Mouse (Mus musculus) MN1 (cell line): Measurements from ENCODE around the gene Gpr156.
"Not testable (repeated sequence)": the region's sequence is repeated elsewhere in the genome, so short reads cannot be mapped to it uniquely, and the experiment has no call there.

ENCODE experiments used
- DNase-seq: peaks from one replicate; pipeline ENCODE4 v3.0.0-alpha.2; 2016; ENCODE audit warnings: low spot score

Gpr156 gene

DNA sequence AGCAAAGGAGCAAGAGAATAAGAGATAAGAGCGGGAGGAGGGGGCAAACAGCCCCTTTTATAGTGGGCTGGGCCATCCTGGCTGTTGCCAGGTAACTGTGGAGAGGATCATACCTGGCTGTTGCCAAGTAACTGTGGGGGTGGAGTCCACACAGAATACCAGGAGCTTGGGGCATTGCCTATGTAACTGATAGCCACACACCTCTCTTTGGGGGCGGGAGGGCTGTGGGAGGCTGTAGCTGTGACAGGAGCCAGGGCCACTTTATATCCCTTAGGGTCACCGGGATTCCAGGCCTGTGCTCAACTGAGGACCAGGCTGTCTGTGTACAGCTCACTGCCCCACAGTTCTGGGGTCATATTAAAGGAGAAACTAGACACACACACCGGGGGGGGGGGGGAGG lies 40.5 kb downstream of the Gpr156 start:
- DNase-seq, result no peak

DNA sequence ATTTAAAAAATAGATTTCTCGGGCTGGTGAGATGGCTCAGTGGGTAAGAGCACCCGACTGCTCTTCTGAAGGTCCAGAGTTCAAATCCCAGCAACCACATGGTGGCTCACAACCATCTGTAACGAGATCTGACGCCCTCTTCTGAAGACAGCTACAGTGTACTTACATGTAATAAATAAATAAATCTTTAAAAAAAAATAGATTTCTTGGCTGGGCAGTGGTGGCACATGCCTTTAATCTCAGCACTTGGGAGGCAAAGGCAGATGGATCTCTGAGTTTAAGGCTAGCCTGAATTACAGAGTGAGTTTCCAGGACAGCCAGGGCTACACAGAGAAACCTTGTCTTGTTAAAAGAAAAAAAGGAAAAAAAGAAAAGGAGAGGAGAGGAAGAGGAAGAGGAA lies 46.4 kb downstream of the Gpr156 start:
- DNase-seq, result not testable (repeated sequence)

DNA sequence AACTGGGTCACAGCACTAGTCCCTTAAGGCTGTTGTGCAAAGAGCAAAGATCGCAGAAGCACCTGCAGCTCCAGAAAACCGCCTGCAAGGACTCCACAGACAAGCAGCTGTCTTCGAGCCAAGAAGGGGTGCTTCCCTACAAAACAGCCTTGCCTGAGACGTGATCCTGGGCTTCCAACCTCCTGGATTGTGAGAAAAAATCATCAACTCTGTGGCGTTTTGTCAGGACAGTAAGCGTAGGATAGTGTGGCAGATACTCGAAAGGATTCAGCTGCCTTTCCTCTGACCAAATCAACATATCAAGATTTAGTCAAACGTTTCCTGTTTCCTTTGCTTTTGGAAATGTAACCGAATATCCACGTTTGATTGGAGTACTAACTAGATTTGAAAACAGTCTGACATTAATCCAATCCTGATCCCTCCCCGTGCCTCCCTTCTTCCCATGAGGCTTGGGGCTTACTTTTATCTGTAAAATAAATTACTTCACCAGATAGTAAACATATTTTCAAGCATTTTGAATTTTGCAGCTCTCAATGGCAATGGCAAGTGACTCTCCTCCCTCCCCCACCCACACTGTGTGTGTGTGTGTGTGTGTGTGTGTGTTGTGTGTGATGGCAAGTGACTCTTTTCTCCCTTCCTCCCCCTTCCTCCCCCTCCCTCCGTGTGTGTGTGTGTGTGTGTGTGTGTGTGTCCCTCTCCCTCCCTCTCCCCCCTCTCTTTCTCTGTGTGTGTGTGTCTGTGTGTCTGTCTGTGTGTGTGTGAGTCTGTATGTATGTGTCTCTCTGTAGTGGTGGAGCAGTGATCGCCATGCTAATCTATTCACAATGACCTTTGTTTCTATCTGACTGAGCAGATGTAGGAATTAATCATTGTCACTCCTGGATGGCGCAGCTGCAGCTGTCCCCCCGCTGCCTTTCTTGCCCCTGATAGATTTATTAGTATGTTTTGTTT lies 47.3 kb downstream of the Gpr156 start:
- DNase-seq, result peak; percentile 20

DNA sequence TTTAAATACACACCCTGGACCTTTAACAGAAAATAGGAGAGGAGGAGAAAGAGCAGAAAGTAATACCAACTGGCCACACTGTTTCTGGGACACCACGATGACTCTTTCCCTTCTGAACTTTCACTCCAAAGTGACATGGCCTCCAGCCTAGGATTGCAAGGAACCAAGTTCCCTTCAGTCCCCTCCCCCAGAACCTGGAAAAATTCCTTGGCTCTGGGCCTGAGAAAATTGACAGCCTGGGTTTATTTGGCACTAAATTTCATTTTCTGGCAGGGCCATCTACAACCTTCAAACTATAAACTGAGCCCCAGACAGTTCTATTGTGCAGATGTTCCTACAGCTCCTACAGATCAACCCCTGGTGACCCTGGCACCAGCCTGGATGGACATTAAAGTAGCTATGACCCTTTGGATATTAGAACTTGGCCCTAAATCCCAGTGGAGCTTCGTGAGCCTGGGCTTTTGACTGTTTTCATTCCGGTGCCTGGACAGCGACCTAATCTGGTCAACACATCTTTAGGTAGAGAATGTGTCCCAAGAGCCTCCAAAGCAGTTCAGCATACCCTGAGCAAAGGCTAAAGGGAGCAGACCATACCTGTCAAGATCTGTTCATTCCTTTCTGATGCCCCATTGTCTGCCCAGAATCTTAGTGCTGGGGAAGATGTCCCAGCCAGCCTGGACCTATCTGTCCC lies 48.2 kb downstream of the Gpr156 start:
- DNase-seq, result peak; percentile 14

DNA sequence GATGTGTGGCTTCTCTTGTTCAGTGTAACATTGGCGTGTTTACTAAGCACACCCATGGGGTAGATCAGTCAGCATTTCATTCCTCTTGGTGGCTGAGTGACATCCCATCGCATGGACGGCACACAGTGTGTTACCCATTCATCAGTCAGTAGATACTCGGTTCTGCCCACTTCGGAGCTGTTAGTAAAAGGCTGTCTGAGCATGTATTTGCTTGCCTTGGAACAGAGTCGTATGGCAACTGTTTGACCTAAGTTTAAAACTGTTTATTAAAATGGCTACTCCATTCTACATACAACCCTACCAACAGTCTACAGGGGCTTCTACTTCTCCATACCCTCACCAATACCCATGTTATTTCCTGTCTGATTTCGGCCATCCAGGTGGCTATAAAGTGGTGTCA lies 50.6 kb downstream of the Gpr156 start:
- DNase-seq, result no peak

DNA sequence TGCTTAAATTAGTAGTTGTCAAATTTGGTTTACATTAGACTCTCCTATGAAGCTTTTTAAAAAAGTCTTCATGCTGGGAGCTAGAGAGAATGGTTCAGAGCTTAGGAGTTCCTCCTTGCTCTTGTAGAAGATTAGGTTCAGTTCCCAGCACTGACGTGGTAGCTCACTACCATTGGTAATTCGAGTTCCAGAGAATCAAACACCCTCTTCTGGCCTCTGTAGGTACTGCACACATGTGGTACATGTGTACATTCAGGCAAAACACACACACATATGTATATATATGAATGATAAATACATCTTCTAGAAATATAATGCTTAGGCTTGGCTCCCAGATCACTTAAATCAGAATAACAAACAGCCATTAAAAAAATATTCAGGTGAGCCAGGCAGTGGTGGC lies 51.1 kb downstream of the Gpr156 start:
- no peak for DNase-seq

DNA sequence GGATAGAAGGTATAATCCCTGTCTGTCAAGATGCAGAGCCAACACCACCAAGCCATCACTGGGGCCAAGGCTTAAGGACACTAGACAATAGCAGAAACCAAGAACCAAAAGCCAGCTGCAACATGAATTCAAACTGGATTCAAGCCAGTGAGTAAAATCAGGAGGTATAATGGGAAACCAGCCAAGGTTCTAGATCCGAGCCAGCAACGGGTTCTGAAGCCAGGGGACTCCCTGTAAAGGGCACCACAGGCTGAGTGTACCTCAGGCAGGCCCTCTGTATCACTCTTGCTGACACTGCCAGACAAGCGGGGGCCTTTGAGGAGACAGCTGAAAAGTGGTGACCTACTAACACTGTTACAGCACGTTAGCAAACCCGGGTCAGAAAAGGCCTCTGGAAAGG lies 55.2 kb downstream of the Gpr156 start:
- DNase-seq, result no peak

DNA sequence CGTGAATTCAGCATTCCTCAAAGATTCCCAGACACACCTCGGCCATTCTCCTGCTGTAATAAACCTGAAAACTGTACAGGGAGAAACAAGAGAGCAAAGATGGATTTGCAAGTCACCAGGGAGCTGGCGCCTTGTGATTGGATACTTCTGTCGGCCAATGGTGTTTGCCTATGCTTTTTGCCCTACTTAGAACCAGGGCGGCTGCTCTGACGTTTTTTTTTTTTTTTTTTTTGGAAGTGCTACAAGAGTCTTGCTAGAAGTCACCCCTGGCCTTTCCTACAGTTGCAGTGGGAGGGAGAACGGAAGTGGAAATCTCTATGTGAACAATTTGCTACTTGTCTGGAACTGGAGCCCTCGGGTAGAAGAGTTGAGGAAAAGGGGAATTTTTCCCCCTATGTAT lies 56.1 kb downstream of the Gpr156 start:
- DNase-seq, result no peak

DNA sequence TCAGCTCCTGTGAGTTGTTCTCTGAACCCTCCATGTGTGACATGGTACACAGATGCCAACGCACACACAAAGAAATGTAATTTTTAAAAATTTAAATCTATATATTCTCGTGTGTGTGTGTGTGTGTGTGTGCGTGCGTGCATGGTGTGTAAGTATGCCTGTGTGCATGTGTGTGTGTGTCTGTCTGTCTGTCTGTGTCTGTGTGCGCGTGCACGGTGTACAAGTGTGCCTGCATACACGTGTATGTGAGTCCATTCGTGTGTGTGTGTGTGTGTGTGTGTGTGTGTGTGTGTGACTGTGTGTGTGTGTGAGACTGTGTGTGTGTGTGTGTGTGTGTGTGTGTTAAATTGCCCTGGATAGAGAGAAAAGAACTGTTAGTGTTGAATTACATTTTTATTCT lies 56.9 kb downstream of the Gpr156 start:
- DNase-seq, result not testable (repeated sequence)

DNA sequence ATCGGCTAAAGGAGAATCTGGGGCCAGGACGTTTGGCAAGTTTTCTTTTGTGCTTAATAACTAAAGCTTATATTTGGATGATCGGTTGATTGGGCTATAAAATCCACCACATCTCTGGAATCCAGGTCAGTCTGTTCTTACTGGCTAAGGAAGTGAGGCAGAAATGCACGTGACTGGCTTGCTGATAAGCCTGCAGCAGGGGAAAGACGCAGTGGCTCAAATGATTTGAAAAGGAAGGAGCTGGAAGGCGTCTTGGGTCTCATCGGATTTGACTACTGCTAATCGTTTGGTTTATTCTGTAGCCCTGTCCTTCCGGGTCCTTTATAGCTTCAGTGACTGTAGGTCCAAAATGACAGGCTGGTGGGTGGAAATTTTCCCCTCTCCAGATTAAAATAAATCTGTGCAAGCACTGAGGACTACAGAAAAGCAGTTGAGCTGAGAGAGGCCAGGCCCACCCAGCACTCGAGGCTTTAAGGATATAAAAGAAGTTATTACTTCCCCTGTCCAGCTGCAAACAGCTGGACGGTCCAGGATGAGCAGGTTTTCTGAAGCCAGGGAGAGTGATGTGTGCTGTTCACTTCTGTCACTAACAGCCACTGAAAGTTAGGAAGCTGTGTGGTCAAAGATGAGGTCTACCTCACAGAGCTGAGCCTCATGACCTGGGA lies 57.7 kb downstream of the Gpr156 start:
- DNase-seq, result no peak

DNA sequence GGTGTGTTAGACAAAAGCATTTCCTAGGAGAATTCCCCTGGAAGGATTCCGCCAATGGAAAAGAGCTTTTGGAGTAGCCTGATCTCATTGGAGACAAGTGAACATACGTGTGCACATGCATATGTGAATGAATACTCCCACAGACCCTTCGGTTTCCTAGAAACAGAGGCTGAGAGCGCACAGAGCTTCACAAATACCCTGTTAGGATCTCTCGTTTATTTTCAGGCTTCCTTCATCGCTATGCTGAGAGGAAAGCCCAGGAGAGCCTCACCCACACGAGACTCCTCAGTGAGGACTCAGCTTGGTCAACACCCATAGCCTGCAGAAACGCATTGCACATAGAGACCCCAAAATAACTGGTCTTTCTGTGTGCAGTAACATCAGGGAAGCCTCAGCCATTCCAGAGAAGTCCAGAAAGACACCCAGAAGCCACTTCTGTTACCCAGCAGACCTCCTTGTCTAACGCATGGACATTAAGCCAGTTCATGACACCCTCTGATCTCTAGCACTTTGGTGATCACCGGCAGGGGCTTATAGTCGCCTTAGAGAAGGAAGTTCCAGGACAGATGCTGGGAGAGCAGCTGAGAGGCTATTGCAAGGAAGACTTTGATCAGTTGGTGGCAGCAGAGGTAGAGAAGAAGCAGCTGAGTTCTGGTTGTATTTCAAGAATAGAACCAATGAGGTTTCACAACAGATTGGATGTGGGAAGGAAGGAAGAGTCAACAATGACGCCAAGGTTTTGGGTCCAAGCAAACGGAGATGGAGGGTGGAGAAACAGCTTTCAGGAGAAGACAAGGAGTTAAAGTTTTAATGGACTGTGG lies 58.4 kb downstream of the Gpr156 start:
- peak; percentile 48 for DNase-seq

DNA sequence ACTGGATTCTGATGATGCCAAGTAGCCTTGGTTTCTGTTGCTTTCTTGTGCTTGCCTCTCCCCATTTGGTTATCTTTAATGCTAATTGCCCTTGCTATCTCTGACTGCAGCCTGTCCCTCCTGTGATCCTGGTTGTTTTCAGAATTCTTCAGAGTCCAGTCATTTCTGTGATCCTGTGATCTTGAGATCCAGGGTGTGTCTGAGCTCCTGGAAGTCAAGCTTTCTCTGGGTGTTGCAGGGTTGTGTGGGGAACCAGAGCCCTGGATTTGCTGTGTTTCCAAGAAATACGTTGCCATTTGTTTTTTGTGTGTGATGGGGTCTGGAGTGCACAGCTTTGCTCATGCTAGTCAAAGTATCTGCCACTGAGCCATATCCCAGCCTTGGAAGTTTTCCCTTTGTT lies 65.6 kb downstream of the Gpr156 start:
- no peak for DNase-seq

DNA sequence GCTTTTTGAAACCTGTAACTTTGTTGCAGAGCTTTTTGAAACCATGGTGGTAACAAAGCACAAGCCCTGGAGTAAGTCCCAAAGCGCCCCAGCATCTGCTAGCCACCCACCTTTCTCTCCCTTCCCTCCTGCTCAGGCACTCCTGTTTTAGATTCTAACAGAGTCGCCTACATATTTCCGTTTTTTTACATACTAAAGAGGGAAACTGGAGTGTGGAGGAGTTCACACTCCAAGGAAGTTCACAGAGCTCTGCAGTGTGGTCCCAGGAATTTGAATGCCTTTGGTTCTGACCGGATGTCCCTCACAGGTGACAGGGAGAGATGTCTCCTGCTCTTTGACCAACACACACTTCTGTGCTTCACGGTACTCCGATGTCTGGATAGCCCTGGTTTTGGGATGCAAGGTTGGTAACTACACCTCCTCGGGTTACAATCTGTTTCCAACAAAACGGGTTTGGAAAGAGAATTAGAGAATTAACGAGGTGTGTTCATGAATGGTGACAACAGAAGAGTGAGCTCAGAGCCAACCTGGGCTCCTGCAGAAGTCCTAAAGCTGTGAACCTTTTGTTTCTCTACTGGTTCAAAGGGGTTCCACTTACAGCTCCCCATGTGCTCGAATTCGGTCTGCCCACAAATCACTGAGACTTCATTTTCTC lies 72.0 kb downstream of the Gpr156 start:
- DNase-seq, result no peak

DNA sequence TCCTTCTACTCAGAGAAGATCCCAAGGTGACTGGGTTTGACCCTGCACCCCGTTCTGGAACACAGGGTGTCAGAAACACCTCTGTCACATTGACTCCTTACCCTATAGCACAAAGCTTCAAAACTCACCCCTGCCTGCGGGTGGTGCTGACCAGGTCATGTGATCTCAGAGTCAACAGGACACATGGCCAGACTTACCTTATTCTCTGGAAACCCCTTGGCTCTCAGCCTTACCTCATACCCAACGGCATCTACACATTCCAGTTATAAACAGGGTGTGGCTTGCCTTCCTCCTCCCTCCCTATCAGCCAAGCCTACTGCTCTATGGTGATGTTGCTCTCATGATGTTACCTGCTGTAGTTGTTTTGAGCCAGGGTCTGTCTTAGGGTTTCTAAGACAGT lies 73.5 kb downstream of the Gpr156 start:
- no peak for DNase-seq

DNA sequence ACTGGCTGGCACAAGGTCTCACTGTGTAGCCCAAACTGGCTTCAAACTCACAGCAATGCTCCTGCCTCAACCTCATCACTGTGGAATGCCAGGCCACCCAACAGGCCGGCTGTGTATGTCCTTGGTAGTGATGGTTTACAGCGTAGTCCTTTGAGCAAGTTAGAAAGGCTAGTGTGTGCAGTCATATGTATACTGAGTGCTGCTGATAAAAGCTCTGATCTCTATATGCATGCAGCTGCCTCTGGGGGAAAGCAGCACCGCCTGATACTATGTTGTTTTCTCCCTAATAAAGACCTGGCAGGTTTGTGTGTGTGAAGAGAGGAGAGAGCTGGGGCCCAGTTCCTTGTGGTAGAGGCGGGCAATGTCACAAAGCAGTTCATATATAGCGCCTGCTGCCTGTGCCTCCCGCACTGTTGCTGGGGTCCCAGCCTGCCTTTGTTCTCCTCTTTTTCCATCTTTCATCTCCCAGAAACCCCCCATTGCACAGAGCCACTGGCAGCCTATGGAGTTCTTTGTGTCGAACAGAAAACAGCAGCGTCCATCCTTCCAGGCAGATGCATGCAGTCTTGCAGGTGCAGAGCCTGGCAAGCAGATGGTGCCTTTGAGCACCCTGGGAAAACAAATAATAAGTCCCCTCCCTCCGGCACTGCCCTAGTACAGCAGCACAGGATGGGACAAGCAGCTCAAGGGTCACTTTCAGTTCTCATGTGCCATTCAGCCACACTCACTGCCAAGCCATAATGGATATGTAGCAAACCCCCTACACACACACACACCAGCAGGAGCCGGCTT lies 74.5 kb downstream of the Gpr156 start:
- DNase-seq, result no peak

DNA sequence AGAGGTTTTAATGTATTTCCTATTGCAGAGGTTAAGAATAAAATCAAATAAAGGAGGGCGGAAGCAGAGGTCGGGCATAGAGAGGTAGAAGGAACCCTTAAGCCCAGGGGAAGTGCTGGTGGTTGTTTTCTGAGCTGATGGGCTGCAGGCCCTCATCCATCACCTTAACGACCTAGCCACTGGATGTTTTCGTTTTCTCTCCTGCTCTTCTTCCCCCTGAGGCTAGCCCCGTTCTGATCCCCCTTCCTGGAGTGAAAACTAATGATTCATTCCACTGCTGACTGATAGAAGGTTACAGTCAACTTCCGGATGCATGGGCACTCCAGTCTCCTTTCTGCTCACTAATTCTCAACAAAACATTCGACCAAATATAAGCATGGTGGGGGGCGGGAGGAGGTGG lies 76.5 kb downstream of the Gpr156 start:
- DNase-seq, result no peak

DNA sequence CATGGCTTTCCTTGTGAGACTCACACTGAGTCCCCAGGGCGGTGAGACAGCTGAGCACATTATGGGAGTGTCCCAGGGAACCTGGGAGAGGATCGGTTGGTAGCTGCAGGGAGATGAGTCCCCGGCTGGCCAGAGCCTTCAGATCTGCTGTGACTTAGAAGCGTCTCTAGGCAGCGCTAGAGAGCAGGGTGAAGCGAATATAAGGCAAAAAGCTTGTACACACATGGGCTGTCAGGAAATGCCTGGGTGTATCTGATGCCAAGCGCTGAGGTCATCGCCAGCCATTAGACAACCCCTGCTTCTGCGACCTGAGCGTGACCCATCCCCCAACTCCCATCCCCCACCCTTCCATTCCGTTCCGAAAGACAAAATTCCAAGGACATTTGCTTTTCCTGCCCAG lies 78.4 kb downstream of the Gpr156 start:
- DNase-seq, result peak; percentile 89

DNA sequence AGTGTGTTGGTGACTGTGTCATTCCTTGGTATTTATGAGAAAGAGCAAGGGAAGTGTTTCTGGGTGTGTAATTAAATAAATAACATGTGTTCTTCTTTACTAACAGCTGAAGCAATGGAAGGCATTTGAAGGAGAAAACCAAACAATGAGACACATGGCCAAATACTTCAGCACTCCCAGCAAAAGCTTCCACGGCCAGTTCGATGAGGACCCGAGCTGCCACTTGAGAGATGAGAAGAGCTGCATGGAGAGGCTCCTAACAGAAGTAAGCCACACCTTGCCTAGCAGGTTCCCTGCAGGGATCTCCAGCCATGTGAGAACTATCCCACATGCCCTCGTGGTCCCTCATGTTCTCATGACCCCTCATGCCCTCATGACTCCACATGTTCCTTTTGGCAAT lies 81.5 kb downstream of the Gpr156 start:
- no peak for DNase-seq

DNA sequence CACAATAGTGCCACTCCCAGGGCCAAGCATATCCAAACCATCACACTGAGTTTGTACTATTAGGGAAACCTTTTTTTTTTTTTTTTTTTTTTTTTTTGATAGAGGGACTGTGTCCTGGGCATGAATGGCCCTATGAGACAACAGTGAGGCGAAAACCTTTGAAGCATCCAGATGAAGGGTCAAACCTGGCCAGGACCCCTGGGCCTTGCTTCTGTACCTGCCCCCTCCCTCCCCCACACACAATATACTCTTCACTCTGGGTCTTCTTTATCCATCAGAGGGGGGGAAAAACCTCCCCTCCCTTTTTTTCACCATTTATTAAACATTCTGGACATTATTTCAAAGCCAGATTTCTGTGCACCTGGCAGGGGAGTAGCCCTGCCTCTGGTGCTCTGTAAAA lies 83.5 kb downstream of the Gpr156 start:
- DNase-seq, result no peak

DNA sequence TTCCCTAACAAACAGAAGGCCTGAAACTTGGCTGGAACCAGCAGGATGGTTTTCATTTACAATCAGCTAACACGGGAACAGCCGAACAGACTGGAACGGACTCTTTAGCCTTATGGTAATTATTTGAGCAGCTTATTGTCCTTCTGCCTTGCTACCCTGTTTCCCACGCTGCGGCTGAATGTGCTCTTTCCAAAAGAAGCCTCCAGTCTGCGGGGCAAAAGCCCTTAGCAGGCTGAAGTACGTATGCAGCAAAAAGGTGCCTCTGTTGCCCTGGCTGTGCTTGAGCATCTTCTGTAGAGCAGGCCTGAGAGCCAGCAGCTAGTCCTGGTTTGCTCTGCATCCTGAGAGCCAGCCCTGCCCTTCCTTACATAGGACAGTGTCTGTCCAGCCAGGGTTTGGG lies 83.9 kb downstream of the Gpr156 start:
- DNase-seq, result no peak

DNA sequence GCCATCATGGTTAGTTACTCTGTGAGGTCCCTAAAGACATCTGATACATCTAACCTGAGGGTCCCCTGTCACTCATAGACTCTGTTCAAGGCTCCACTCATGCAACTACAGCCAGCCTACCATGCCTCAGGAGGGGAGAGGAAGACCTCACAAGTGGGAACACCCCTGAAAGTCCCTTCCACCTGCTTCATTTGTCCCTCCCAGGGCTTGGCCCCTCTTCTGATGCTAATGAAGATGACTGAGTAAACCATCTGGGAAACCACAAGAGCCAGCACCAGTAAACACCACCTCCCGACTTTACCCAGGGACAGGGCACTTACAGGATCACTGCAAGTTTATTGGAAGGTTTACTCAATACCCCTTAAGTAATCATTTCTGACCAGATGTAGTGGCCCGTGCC lies 85.5 kb downstream of the Gpr156 start:
- no peak for DNase-seq
